Mouse (Mus musculus): ENCODE results near the gene Usp5.

GRCm38 (mm10) chr6:124816611-124817010 is 12.7 kb downstream of the Usp5 start:
- TF ChIP-seq POLR2A (IDR thresholded peaks at IDR 0.05; ENCODE audit: borderline replicate concordance, insufficient read depth, low read length) (no peak), CTCF (IDR thresholded peaks at IDR 0.05; ENCODE audit: borderline replicate concordance, insufficient read depth, low read depth, low read length) (no peak)

All from cerebellum, adult 2 months (tissue).